Mouse (Mus musculus): Measurements from ENCODE around the gene Olfr470.
A peak's percentile ranks its signal among the peaks of the same experiment; 100 is the strongest.
"Not testable (repeated sequence)": the region's sequence is repeated elsewhere in the genome, so short reads cannot be mapped to it uniquely, and the experiment has no call there.

Olfr470 gene

GRCm38 (mm10) chr7:107847390-107847789 is at the start of gene Olfr470:
Gene Olfr470, minus strand, starts transcription at chr7:107847490.
- not testable (repeated sequence) for DNase-seq

- DNase-seq = peak in 1 of 2 experiments; percentile 21
These were observed 5.6 kb downstream of the Olfr470 start for GRCm38 (mm10) chr7:107841719-107842118.

GRCm38 (mm10) chr7:107825441-107825840 is 21.8 kb downstream of the Olfr470 start, which contains the start of gene Olfr469:
Gene Olfr469, minus strand, starts transcription at chr7:107825541.
- not testable (repeated sequence) for DNase-seq

GRCm38 (mm10) chr7:107823867-107824266 is 23.4 kb downstream of the Olfr470 start:
- not testable (repeated sequence) for DNase-seq

- no peak for DNase-seq
These were observed 27.8 kb downstream of the Olfr470 start for GRCm38 (mm10) chr7:107819442-107819841.

GRCm38 (mm10) chr7:107811963-107812362 is 35.3 kb downstream of the Olfr470 start, which contains the start of gene Olfr467:
Gene Olfr467, plus strand, starts transcription at chr7:107812263.
- no peak for DNase-seq

GRCm38 (mm10) chr7:107802138-107802537 is 45.2 kb downstream of the Olfr470 start:
- no peak for DNase-seq

GRCm38 (mm10) chr7:107801108-107801507 is 46.2 kb downstream of the Olfr470 start, which contains the start of gene Ovch2:
Gene Ovch2, minus strand, starts transcription at chr7:107801208.
- no peak for DNase-seq

- no peak for DNase-seq
These were observed 50.8 kb downstream of the Olfr470 start for GRCm38 (mm10) chr7:107796500-107796899.

All from kidney, postnatal 25 days (tissue).